Mouse (Mus musculus): ENCODE measurements around the gene 7420426K07Rik. TPM values are rescaled to one million over a fixed set of nuclear protein-coding genes. Genes with fewer than 3 reads are reported as not detected.

7420426K07Rik gene
- polyA plus RNA-seq (2012; rRNA removed) (not detected in 2 replicates), polyA plus RNA-seq (2014; fragmentation: Nextera tagmentation; extraction: Ambion mirVana) (not detected in 2 replicates)

- H3K27me3 ChIP-seq (ENCODE audit: control insufficient read depth, insufficient read depth, low read length) = no peaks in the 10 kb centered on the region
- no peaks in the 10 kb centered on the region for H3K36me3 ChIP-seq (replicated peaks; ENCODE audit: control insufficient read depth, insufficient read depth, low read depth)
- no peak within 1 kb of the TSS for H3K4me2 ChIP-seq (ENCODE audit: low read depth)
- H3K9me3 ChIP-seq (ENCODE audit: control insufficient read depth, low read length) = no peaks in the 10 kb centered on the region
- no peak for TF ChIP-seq CTCF (IDR thresholded peaks at IDR 0.05; ENCODE audit: low read depth)
- no peak for TF ChIP-seq EP300 (IDR thresholded peaks at IDR 0.05; ENCODE audit: low read depth)
- no peak within 1 kb of the TSS for H3K4me3 ChIP-seq (ENCODE audit: insufficient read depth in 1 of 2, low read depth in 2 of 2, low read length in 2 of 2)
- WGBS (ENCODE audit: insufficient replicate concordance) = 54% methylated on average over 2 of the region's 2 CpGs
- no peak within 1 kb of the TSS for H3K27ac ChIP-seq
- ATAC-seq (ENCODE audit: insufficient read depth) (no peak), DNase-seq (ENCODE audit: low read depth in 3 of 3, low spot score in 3 of 3) (no peak)
- no peak within 1 kb of the TSS for H3K9ac ChIP-seq (replicated peaks)
- no peaks in the 10 kb centered on the region for H3K4me1 ChIP-seq (replicated peaks; ENCODE audit: control insufficient read depth in 2 of 2, insufficient read depth in 2 of 2, low read length in 1 of 2)
Observed at GRCm38 (mm10) chr9:98902819-98903218, at the start of gene 7420426K07Rik. TSS of gene 7420426K07Rik (plus strand) at chr9:98903119.

GRCm38 (mm10) chr9:98856210-98856609 lies 46.7 kb upstream of the 7420426K07Rik start, which contains the start of gene Prr23a2:
TSS of gene Prr23a2 (plus strand) at chr9:98856494.
- Histone ChIP-seq H3K4me2 (ENCODE audit: low read depth) (no peak within 1 kb of the TSS), H3K9me3 (ENCODE audit: control insufficient read depth, low read length) (no peaks in the 10 kb centered on the region), H3K9ac (replicated peaks) (no peak within 1 kb of the TSS), H3K27me3 (ENCODE audit: control insufficient read depth, insufficient read depth, low read length) (no peaks in the 10 kb centered on the region), H3K27ac (no peak within 1 kb of the TSS), H3K36me3 (replicated peaks; ENCODE audit: control insufficient read depth, insufficient read depth, low read depth) (no peaks in the 10 kb centered on the region), H3K4me3 (ENCODE audit: insufficient read depth in 1 of 2, low read depth in 2 of 2, low read length in 2 of 2) (no peak within 1 kb of the TSS), H3K4me1 (replicated peaks; ENCODE audit: control insufficient read depth in 2 of 2, insufficient read depth in 2 of 2, low read length in 1 of 2) (no peaks in the 10 kb centered on the region)
- 61% methylated on average over 18 of the region's 18 CpGs for WGBS (ENCODE audit: insufficient replicate concordance)
- ATAC-seq (ENCODE audit: insufficient read depth) = no peak
- TF ChIP-seq EP300 (IDR thresholded peaks at IDR 0.05; ENCODE audit: low read depth) = no peak
- TF ChIP-seq CTCF (IDR thresholded peaks at IDR 0.05; ENCODE audit: low read depth) = no peak
- DNase-seq (ENCODE audit: low read depth in 3 of 3, low spot score in 3 of 3) = no peak

GRCm38 (mm10) chr9:98863463-98863862 lies 39.5 kb upstream of the 7420426K07Rik start:
- no peak for DNase-seq (ENCODE audit: low read depth in 3 of 3, low spot score in 3 of 3)

GRCm38 (mm10) chr9:98864571-98864970 lies 38.3 kb upstream of the 7420426K07Rik start, which contains the start of gene Prr23a3:
TSS of gene Prr23a3 (plus strand) at chr9:98864767.
- Histone ChIP-seq H3K27me3 (ENCODE audit: control insufficient read depth, insufficient read depth, low read length) (no peaks in the 10 kb centered on the region), H3K4me2 (ENCODE audit: low read depth) (no peak within 1 kb of the TSS), H3K4me3 (ENCODE audit: insufficient read depth in 1 of 2, low read depth in 2 of 2, low read length in 2 of 2) (no peak within 1 kb of the TSS), H3K9ac (replicated peaks) (no peak within 1 kb of the TSS), H3K27ac (no peak within 1 kb of the TSS), H3K9me3 (ENCODE audit: control insufficient read depth, low read length) (no peaks in the 10 kb centered on the region), H3K36me3 (replicated peaks; ENCODE audit: control insufficient read depth, insufficient read depth, low read depth) (no peaks in the 10 kb centered on the region), H3K4me1 (replicated peaks; ENCODE audit: control insufficient read depth in 2 of 2, insufficient read depth in 2 of 2, low read length in 1 of 2) (no peaks in the 10 kb centered on the region)
- no peak for DNase-seq (ENCODE audit: low read depth in 3 of 3, low spot score in 3 of 3)
- WGBS (ENCODE audit: insufficient replicate concordance) = 47% methylated on average over 22 of the region's 22 CpGs
- TF ChIP-seq CTCF (IDR thresholded peaks at IDR 0.05; ENCODE audit: low read depth) (no peak), EP300 (IDR thresholded peaks at IDR 0.05; ENCODE audit: low read depth) (no peak)
- ATAC-seq (ENCODE audit: insufficient read depth) = no peak

More at GRCm38 (mm10) chr9:98863463-98863862, 39.5 kb upstream of the 7420426K07Rik start:
- Histone ChIP-seq H3K4me1 (replicated peaks; ENCODE audit: control insufficient read depth in 2 of 2, insufficient read depth in 2 of 2, low read length in 1 of 2) (no peaks in the 10 kb centered on the region), H3K9me3 (ENCODE audit: control insufficient read depth, low read length) (no peaks in the 10 kb centered on the region), H3K9ac (replicated peaks) (no peak overlapping the region), H3K27me3 (ENCODE audit: control insufficient read depth, insufficient read depth, low read length) (no peaks in the 10 kb centered on the region), H3K27ac (no peak overlapping the region), H3K36me3 (replicated peaks; ENCODE audit: control insufficient read depth, insufficient read depth, low read depth) (no peaks in the 10 kb centered on the region), H3K4me2 (ENCODE audit: low read depth) (no peak overlapping the region), H3K4me3 (ENCODE audit: insufficient read depth in 1 of 2, low read depth in 2 of 2, low read length in 2 of 2) (no peak overlapping the region)
- no peak for ATAC-seq (ENCODE audit: insufficient read depth)
- WGBS (ENCODE audit: insufficient replicate concordance) = 41% methylated on average over 3 of the region's 3 CpGs
- TF ChIP-seq EP300 (IDR thresholded peaks at IDR 0.05; ENCODE audit: low read depth) (no peak), CTCF (IDR thresholded peaks at IDR 0.05; ENCODE audit: low read depth) (0 out of 2 replicates have a peak, but pooled peaks have one; percentile 16)

- 47% methylated on average over 1 of the region's 1 CpGs for WGBS (ENCODE audit: insufficient replicate concordance)
- Histone ChIP-seq H3K4me2 (ENCODE audit: low read depth) (no peak overlapping the region), H3K27me3 (ENCODE audit: control insufficient read depth, insufficient read depth, low read length) (no peaks in the 10 kb centered on the region), H3K4me1 (replicated peaks; ENCODE audit: control insufficient read depth in 2 of 2, insufficient read depth in 2 of 2, low read length in 1 of 2) (no peaks in the 10 kb centered on the region), H3K27ac (no peak overlapping the region), H3K9ac (replicated peaks) (no peak overlapping the region), H3K36me3 (replicated peaks; ENCODE audit: control insufficient read depth, insufficient read depth, low read depth) (no peaks in the 10 kb centered on the region), H3K4me3 (ENCODE audit: insufficient read depth in 1 of 2, low read depth in 2 of 2, low read length in 2 of 2) (no peak overlapping the region), H3K9me3 (ENCODE audit: control insufficient read depth, low read length) (peaks cover 4% of the 10 kb centered on the region)
- no peak for ATAC-seq (ENCODE audit: insufficient read depth)
- no peak for DNase-seq (ENCODE audit: low read depth in 3 of 3, low spot score in 3 of 3)
- TF ChIP-seq CTCF (IDR thresholded peaks at IDR 0.05; ENCODE audit: low read depth) (no peak), EP300 (IDR thresholded peaks at IDR 0.05; ENCODE audit: low read depth) (no peak)
Observed at GRCm38 (mm10) chr9:98901486-98901885, 1.4 kb upstream of the 7420426K07Rik start.

All from liver, embryonic 14.5 days (tissue).